Mouse (Mus musculus) heart, postnatal 0 days (tissue): Measurements from ENCODE around the gene Tectb. TPM values are rescaled to one million over a fixed set of nuclear protein-coding genes. Genes with fewer than 3 reads are reported as not detected.

ENCODE experiments used
- ATAC-seq: fragments of 200-750 bp; cut with Nextera tagmentation; 2 replicates; pipeline ENCODE4 v1.8.0; 2017; ENCODE audit warnings: low read depth, moderate number of reproducible peaks, moderate library complexity; ENCODE audit not compliant: insufficient read depth
- DNase-seq: peaks from one replicate; pipeline ENCODE4 v3.0.0-alpha.2; 2016; ENCODE audit warnings: low spot score
- H3K27ac ChIP-seq: fragments of 300-500 bp; sonication (generic); 2 replicates; pipeline ENCODE4 v1.5.1; 2014; ENCODE audit warnings: low read depth, mild to moderate bottlenecking
- H3K27me3 ChIP-seq: fragments of 300-500 bp; sonication (generic); 2 replicates; pipeline ENCODE4 v1.6.1; 2014; ENCODE audit warnings: low read length, mixed read lengths; ENCODE audit not compliant: control insufficient read depth, insufficient read depth
- H3K36me3 ChIP-seq: fragments of 300-500 bp; sonication (generic); replicated peaks from 2 replicates; pipeline ENCODE4 v1.6.1; 2014; ENCODE audit warnings: low read length, mixed read lengths; ENCODE audit not compliant: control insufficient read depth, insufficient read depth
- H3K4me1 ChIP-seq: fragments of 300-500 bp; sonication (generic); 2 replicates; pipeline ENCODE4 v1.6.1; 2014; ENCODE audit warnings: antibody characterized with exemption; ENCODE audit not compliant: control insufficient read depth, insufficient read depth
- H3K4me2 ChIP-seq: fragments of 300-500 bp; sonication (generic); 2 replicates; pipeline ENCODE4 v1.6.1; 2014; ENCODE audit warnings: low read depth, mild to moderate bottlenecking, low read length, moderate library complexity
- H3K4me3 ChIP-seq: fragments of 300-500 bp; sonication (generic); 2 replicates; pipeline ENCODE4 v1.5.1; 2014; ENCODE audit warnings: low read depth, low read length
- H3K9ac ChIP-seq: fragments of 300-500 bp; sonication (generic); replicated peaks from 2 replicates; pipeline ENCODE4 v1.6.1; 2014; ENCODE audit warnings: low read depth, low read length, mixed read lengths
- H3K9me3 ChIP-seq: fragments of 300-500 bp; sonication (generic); replicated peaks from 2 replicates; pipeline ENCODE4 v1.6.1; 2016; ENCODE audit warnings: low read length; ENCODE audit not compliant: control insufficient read depth
- CTCF ChIP-seq: IDR thresholded peaks from 2 replicates; pipeline ENCODE4 v1.5.1; 2016; ENCODE audit warnings: antibody characterized with exemption, control low read depth, low read depth
- EP300 ChIP-seq: IDR thresholded peaks from 2 replicates; pipeline ENCODE4 v1.6.1; 2016; ENCODE audit warnings: antibody characterized with exemption, low read depth
- WGBS: fragments of 180-500 bp; shearing (Covaris S2); extraction: QIAGEN DNeasy Blood & Tissue Kit; methylation state at CpG from one replicate; pipeline ENCODE4 v1.1.7; 2014; 5-methylcytosine and 5-hydroxymethylcytosine counted together
- polyA plus RNA-seq: library from polyadenylated mRNA; unstranded; fragments of >200 nt; fragmentation: Nextera tagmentation; extraction: Ambion mirVana; gene quantifications from 2 replicates; pipeline ENCODE4 v1.2.1, GENCODE M21; 2015
- total RNA-seq: library from RNA; depleted of rRNA; stranded (reverse); fragments of >200 nt; gene quantifications from 2 replicates; pipeline ENCODE4 v1.2.3, GENCODE M21; 2014; ENCODE audit warnings: low replicate concordance

Tectb gene
- total and polyA plus RNA-seq, 2 experiments from 2014 or later: 0.15 TPM; not detected in 1

GRCm38 (mm10) chr19:55190065-55190464, 9.5 kb downstream of the Tectb start:
- 49% methylated on average over 5 of the region's 5 CpGs for WGBS
- Histone ChIP-seq H3K9ac (no peak overlapping the region), H3K36me3 (no peaks in the 10 kb centered on the region), H3K4me1 (0 out of 2 replicates have a peak, but pooled peaks cover 7% of the 10 kb centered on the region), H3K4me3 (no peak overlapping the region), H3K27me3 (no peaks in the 10 kb centered on the region), H3K27ac (no peak overlapping the region), H3K9me3 (no peaks in the 10 kb centered on the region), H3K4me2 (no peak overlapping the region)
- DNase-seq (peak; percentile 31), ATAC-seq (peak; percentile 53; the same call in 1 of the 2 replicates)
- TF ChIP-seq CTCF (no peak), EP300 (no peak)

GRCm38 (mm10) chr19:55191596-55191995, 11.1 kb downstream of the Tectb start:
- no peak for TF ChIP-seq CTCF
- TF ChIP-seq EP300: no peak
- WGBS: 57% methylated on average over 2 of the region's 2 CpGs
- no peaks in the 10 kb centered on the region for H3K36me3 ChIP-seq
- 0 out of 2 replicates have a peak overlapping the region, but pooled peaks have one; percentile 12 for H3K27ac ChIP-seq
- H3K4me2 ChIP-seq: no peak overlapping the region
- no peaks in the 10 kb centered on the region for H3K27me3 ChIP-seq
- H3K9ac ChIP-seq: no peak overlapping the region
- 0 out of 2 replicates have a peak, but pooled peaks cover 7% of the 10 kb centered on the region for H3K4me1 ChIP-seq
- no peaks in the 10 kb centered on the region for H3K9me3 ChIP-seq
- ATAC-seq: no peak
- no peak for DNase-seq
- H3K4me3 ChIP-seq: no peak overlapping the region

- no peak for DNase-seq
- no peaks in the 10 kb centered on the region for H3K36me3 ChIP-seq
- TF ChIP-seq CTCF: no peak
- no peak for TF ChIP-seq EP300
- ATAC-seq: no peak
- H3K9ac ChIP-seq: no peak overlapping the region
- H3K4me1 ChIP-seq: 0 out of 2 replicates have a peak, but pooled peaks cover 7% of the 10 kb centered on the region
- H3K4me3 ChIP-seq: no peak overlapping the region
- 86% methylated on average over 21 of the region's 21 CpGs for WGBS
- H3K4me2 ChIP-seq: no peak overlapping the region
- no peaks in the 10 kb centered on the region for H3K9me3 ChIP-seq
- H3K27ac ChIP-seq: 0 out of 2 replicates have a peak overlapping the region, but pooled peaks have one; percentile 12
- H3K27me3 ChIP-seq: no peaks in the 10 kb centered on the region
These were observed 11.9 kb downstream of the Tectb start for GRCm38 (mm10) chr19:55192254-55192945.

- no peak overlapping the region for H3K4me2 ChIP-seq
- no peak overlapping the region for H3K27ac ChIP-seq
- H3K4me1 ChIP-seq: 0 out of 2 replicates have a peak, but pooled peaks cover 7% of the 10 kb centered on the region
- 74% methylated on average over 11 of the region's 11 CpGs for WGBS
- no peaks in the 10 kb centered on the region for H3K9me3 ChIP-seq
- no peaks in the 10 kb centered on the region for H3K27me3 ChIP-seq
- DNase-seq (no peak), ATAC-seq (no peak)
- TF ChIP-seq CTCF: no peak
- TF ChIP-seq EP300: no peak
- H3K9ac ChIP-seq: no peak overlapping the region
- H3K4me3 ChIP-seq: no peak overlapping the region
- H3K36me3 ChIP-seq: no peaks in the 10 kb centered on the region
These were observed 13.3 kb downstream of the Tectb start for GRCm38 (mm10) chr19:55193717-55194394.

GRCm38 (mm10) chr19:55194520-55195170, 14.1 kb downstream of the Tectb start:
- no peak overlapping the region for H3K27ac ChIP-seq
- TF ChIP-seq CTCF (no peak), EP300 (no peak)
- H3K9me3 ChIP-seq: no peaks in the 10 kb centered on the region
- no peak overlapping the region for H3K9ac ChIP-seq
- no peaks in the 10 kb centered on the region for H3K36me3 ChIP-seq
- H3K27me3 ChIP-seq: no peaks in the 10 kb centered on the region
- 52% methylated on average over 7 of the region's 7 CpGs for WGBS
- H3K4me2 ChIP-seq: no peak overlapping the region
- H3K4me1 ChIP-seq: 0 out of 2 replicates have a peak, but pooled peaks cover 7% of the 10 kb centered on the region
- H3K4me3 ChIP-seq: no peak overlapping the region
- DNase-seq (no peak), ATAC-seq (no peak)
